Mouse (Mus musculus): ENCODE data around the gene St7l.

GRCm38 (mm10) chr3:104835797-104836196 lies 28.0 kb upstream of the St7l start:
- no peak for TF ChIP-seq POLR2A (IDR thresholded peaks at IDR 0.05; ENCODE audit: borderline replicate concordance, insufficient read depth, low read length)
- TF ChIP-seq CTCF (IDR thresholded peaks at IDR 0.05; ENCODE audit: borderline replicate concordance, insufficient read depth, low read depth, low read length) = no peak

Measured in cerebellum, adult 2 months (tissue).